Mouse (Mus musculus) heart, embryonic 15.5 days (tissue): ENCODE data around the gene Rbl1. TPM values are rescaled to one million over a fixed set of nuclear protein-coding genes. Genes with fewer than 3 reads are reported as not detected.

Source experiments
- ATAC-seq: fragments of 200-750 bp; cut with Nextera tagmentation; replicated peaks from 2 replicates; pipeline ENCODE4 v1.8.0; 2017; ENCODE audit warnings: low read depth, moderate TSS enrichment; ENCODE audit not compliant: insufficient number of reproducible peaks, insufficient read depth, low FRiP score
- H3K27ac ChIP-seq: fragments of 300-500 bp; sonication (generic); 2 replicates; pipeline ENCODE4 v1.5.1; 2015; ENCODE audit warnings: mild to moderate bottlenecking, inconsistent platforms
- H3K27me3 ChIP-seq: fragments of 300-500 bp; sonication (generic); 2 replicates; pipeline ENCODE4 v1.6.1; 2015; ENCODE audit warnings: inconsistent platforms
- H3K36me3 ChIP-seq: fragments of 300-500 bp; sonication (generic); 2 replicates; pipeline ENCODE4 v1.6.1; 2015; ENCODE audit warnings: mild to moderate bottlenecking, inconsistent platforms
- H3K4me1 ChIP-seq: fragments of 300-500 bp; sonication (generic); replicated peaks from 2 replicates; pipeline ENCODE4 v1.6.1; 2015; ENCODE audit warnings: inconsistent platforms
- H3K4me2 ChIP-seq: fragments of 300-500 bp; sonication (generic); 2 replicates; pipeline ENCODE4 v1.6.1; 2015; ENCODE audit warnings: inconsistent platforms, mild to moderate bottlenecking, moderate library complexity
- H3K4me3 ChIP-seq: fragments of 300-500 bp; sonication (generic); 2 replicates; pipeline ENCODE4 v1.5.1; 2015; ENCODE audit warnings: mild to moderate bottlenecking, inconsistent platforms
- H3K9ac ChIP-seq: fragments of 300-500 bp; sonication (generic); 2 replicates; pipeline ENCODE4 v1.6.1; 2015; ENCODE audit warnings: mild to moderate bottlenecking, inconsistent platforms
- H3K9me3 ChIP-seq: fragments of 300-500 bp; sonication (generic); replicated peaks from 2 replicates; pipeline ENCODE4 v1.6.1; 2016; ENCODE audit warnings: inconsistent platforms
- WGBS: fragments of 180-500 bp; shearing (Covaris S2); methylation state at CpG from one replicate; pipeline ENCODE4 v1.1.7; 2015; ENCODE audit warnings: mixed read lengths; 5-methylcytosine and 5-hydroxymethylcytosine counted together
- polyA plus RNA-seq: library from polyadenylated mRNA; unstranded; fragments of >200 nt; fragmentation: Nextera tagmentation; extraction: Ambion mirVana; gene quantifications from 2 replicates; pipeline ENCODE4 v1.2.1, GENCODE M21; 2015

Rbl1 gene
- polyA plus RNA-seq, 1 experiment from 2014 or later: 14.9 TPM

DNA sequence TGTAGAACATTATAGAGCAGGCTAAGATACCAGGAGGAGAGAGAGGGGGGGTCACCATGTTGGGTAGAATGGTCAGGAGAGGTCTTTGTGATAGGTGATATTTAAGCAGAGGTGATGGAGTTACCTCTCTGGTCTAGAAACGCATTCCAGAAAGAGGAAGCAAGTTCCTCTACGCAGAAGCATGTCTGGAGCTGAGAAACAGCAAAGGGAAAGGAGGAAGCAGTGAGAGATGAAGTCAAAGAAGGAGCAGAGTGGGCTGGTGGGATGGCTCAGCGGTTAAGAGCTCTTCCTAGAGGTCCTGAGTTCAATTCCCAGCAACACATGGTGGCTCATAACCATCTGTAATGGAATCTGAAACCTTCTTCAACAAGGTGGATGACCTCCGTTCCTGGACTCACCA, 62.4 kb downstream of the Rbl1 start:
- peaks cover 5% of the 10 kb centered on the region; the same call in 1 of the 2 replicates for H3K36me3 ChIP-seq
- ATAC-seq: no peak
- no peak overlapping the region for H3K9ac ChIP-seq
- H3K27me3 ChIP-seq: no peaks in the 10 kb centered on the region
- H3K4me3 ChIP-seq: no peak overlapping the region
- no peak overlapping the region for H3K4me2 ChIP-seq
- no peaks in the 10 kb centered on the region for H3K4me1 ChIP-seq
- no peak overlapping the region for H3K27ac ChIP-seq
- WGBS: 75% methylated on average over 4 of the region's 4 CpGs
- 0 out of 2 replicates have a peak, but pooled peaks cover 7% of the 10 kb centered on the region for H3K9me3 ChIP-seq

GRCm38 (mm10) chr2:157139251-157139802, 65.0 kb downstream of the Rbl1 start:
- Histone ChIP-seq H3K4me3 (no peak overlapping the region), H3K9ac (no peak overlapping the region), H3K4me2 (no peak overlapping the region), H3K27me3 (no peaks in the 10 kb centered on the region), H3K27ac (no peak overlapping the region), H3K36me3 (no peaks in the 10 kb centered on the region), H3K4me1 (peaks cover 4% of the 10 kb centered on the region; the same call in 1 of the 2 replicates), H3K9me3 (0 out of 2 replicates have a peak, but pooled peaks cover 7% of the 10 kb centered on the region)
- no peak for ATAC-seq
- 70% methylated on average over 5 of the region's 5 CpGs for WGBS

DNA sequence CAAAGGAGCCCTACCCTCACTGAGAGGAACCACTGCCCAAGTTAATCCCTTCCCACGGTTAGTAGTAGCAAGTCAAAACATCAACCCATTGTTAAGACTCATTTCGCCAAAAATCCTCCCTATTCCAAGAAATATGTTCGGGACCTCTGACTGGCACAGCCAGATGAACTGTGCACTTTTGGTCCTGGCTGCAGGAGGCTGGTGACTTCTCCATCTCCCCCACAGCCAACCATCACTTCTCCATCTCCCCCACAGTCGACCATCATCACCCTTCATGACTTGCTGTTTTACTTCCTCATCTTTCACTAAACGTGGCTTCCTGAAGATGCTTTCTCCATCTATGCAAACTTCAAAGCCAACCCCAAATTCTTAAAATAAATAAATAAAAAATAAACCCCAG, 65.5 kb downstream of the Rbl1 start:
- H3K27ac ChIP-seq: no peak overlapping the region
- H3K4me3 ChIP-seq: no peak overlapping the region
- 65% methylated on average over 5 of the region's 5 CpGs for WGBS
- no peak overlapping the region for H3K9ac ChIP-seq
- 0 out of 2 replicates have a peak, but pooled peaks cover 7% of the 10 kb centered on the region for H3K9me3 ChIP-seq
- no peaks in the 10 kb centered on the region for H3K27me3 ChIP-seq
- ATAC-seq: no peak
- H3K36me3 ChIP-seq: no peaks in the 10 kb centered on the region
- H3K4me1 ChIP-seq: peaks cover 9% of the 10 kb centered on the region
- no peak overlapping the region for H3K4me2 ChIP-seq

- no peaks in the 10 kb centered on the region for H3K27me3 ChIP-seq
- 0 out of 2 replicates have a peak, but pooled peaks cover 7% of the 10 kb centered on the region for H3K9me3 ChIP-seq
- WGBS: 83% methylated on average over 9 of the region's 9 CpGs
- H3K36me3 ChIP-seq: no peaks in the 10 kb centered on the region
- no peak overlapping the region for H3K4me3 ChIP-seq
- no peak overlapping the region for H3K27ac ChIP-seq
- H3K4me2 ChIP-seq: no peak overlapping the region
- no peak for ATAC-seq
- peaks cover 14% of the 10 kb centered on the region for H3K4me1 ChIP-seq
- H3K9ac ChIP-seq: no peak overlapping the region
These were observed 66.2 kb downstream of the Rbl1 start for GRCm38 (mm10) chr2:157137959-157138731.

DNA sequence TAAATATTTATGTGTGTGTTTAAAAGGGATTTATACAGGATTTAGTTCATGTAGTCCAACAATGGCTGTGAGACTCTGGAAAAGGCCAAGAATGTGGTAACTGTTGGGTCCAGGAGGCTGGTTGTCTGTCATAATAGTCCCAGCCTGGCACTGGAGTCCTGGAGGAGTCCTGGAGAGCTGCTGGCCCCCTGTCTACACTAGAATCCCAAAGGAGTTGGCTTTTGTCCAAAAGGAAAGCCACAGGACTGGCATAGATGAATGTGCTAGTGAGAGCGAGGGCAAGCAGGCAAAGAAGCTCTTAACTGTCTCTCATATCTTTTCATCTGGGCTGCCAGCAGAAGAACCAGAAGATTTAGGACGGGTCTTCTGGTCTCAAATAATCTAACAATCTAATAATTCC, 67.7 kb downstream of the Rbl1 start:
- Histone ChIP-seq H3K4me3 (no peak overlapping the region), H3K27ac (no peak overlapping the region), H3K27me3 (no peaks in the 10 kb centered on the region), H3K36me3 (no peaks in the 10 kb centered on the region), H3K4me2 (no peak overlapping the region), H3K9ac (no peak overlapping the region), H3K4me1 (peaks cover 14% of the 10 kb centered on the region), H3K9me3 (0 out of 2 replicates have a peak, but pooled peaks cover 7% of the 10 kb centered on the region)
- WGBS: 71% methylated on average over 2 of the region's 2 CpGs
- ATAC-seq: no peak

GRCm38 (mm10) chr2:157136176-157136575, 68.2 kb downstream of the Rbl1 start:
- Histone ChIP-seq H3K36me3 (no peaks in the 10 kb centered on the region), H3K27ac (no peak overlapping the region)
- no peak for ATAC-seq

DNA sequence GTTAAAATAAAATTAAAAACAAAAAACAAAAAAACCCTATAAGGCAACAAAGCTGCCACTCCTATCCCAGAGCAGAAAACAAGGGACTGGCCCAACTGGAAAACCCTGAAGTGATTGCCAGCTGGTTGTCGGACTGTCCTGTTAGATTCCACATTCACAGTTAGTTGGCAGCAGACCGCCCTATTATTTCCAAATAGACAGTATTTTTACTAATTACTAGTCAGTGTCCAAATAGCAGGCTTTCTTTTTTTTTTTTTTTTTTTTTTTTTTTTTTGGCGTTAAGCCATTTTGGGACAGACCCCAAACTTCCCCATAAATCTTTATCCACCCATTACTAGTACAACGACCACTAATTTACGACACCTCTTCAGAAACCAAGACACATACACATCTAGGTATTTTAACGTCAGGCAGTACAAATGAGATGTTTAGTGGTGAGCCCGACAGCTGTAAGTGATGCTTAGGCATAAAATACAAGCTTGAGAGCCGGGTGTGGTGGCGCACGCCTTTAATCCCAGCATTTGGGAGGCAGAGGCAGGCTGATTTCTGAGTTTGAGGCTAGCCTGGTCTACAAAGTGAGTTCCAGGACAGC, 68.7 kb downstream of the Rbl1 start:
- H3K4me3 ChIP-seq: peak overlapping the region; percentile 67
- no peak for ATAC-seq
- WGBS: 87% methylated on average over 10 of the region's 10 CpGs
- peaks cover 14% of the 10 kb centered on the region for H3K4me1 ChIP-seq
- H3K27ac ChIP-seq: peak overlapping the region; percentile 76
- H3K4me2 ChIP-seq: peak overlapping the region; percentile 95
- no peaks in the 10 kb centered on the region for H3K27me3 ChIP-seq
- peak overlapping the region; percentile 72 for H3K9ac ChIP-seq
- H3K36me3 ChIP-seq: no peaks in the 10 kb centered on the region
- 0 out of 2 replicates have a peak, but pooled peaks cover 7% of the 10 kb centered on the region for H3K9me3 ChIP-seq

More at GRCm38 (mm10) chr2:157136176-157136575, 68.2 kb downstream of the Rbl1 start:
- 86% methylated on average over 4 of the region's 4 CpGs for WGBS
- H3K4me3 ChIP-seq: no peak overlapping the region
- 0 out of 2 replicates have a peak, but pooled peaks cover 7% of the 10 kb centered on the region for H3K9me3 ChIP-seq
- H3K4me1 ChIP-seq: peaks cover 14% of the 10 kb centered on the region
- no peak overlapping the region for H3K9ac ChIP-seq
- no peaks in the 10 kb centered on the region for H3K27me3 ChIP-seq
- no peak overlapping the region for H3K4me2 ChIP-seq

DNA sequence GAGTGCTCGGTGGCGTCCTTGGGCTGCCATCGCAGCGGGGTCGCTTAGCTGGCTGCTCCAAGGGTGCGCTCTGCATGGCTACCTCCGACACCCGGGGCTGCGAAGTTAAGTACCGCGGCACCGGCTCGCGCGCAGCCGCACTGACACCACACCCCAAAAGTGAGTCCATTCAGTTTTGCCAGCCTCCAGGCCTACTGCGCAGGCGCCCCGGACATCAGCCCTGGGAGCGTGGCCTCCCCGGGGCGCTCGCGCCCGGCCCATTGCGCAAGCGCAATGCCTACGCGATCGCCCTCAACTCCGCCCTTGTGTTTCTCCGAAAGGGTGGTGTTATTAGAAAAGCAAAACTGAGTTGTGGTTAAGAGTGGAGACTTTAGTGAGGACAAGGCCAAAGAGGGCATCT, 69.3 kb downstream of the Rbl1 start, which contains the start of gene Samhd1:
TSS of gene Samhd1 (minus strand) at position 252 of the 400 bp plus-strand sequence.
- peaks cover 14% of the 10 kb centered on the region for H3K4me1 ChIP-seq
- peak within 1 kb of the TSS; percentile 67 for H3K4me3 ChIP-seq
- WGBS: under 1% methylated on average over 32 of the region's 32 CpGs
- no peaks in the 10 kb centered on the region for H3K27me3 ChIP-seq
- no peaks in the 10 kb centered on the region for H3K36me3 ChIP-seq
- H3K9ac ChIP-seq: peak within 1 kb of the TSS; percentile 72
- H3K9me3 ChIP-seq: 0 out of 2 replicates have a peak, but pooled peaks cover 4% of the 10 kb centered on the region
- peak; percentile 91 for ATAC-seq
- H3K27ac ChIP-seq: peak within 1 kb of the TSS; percentile 76
- peak within 1 kb of the TSS; percentile 95 for H3K4me2 ChIP-seq

- H3K27me3 ChIP-seq: no peaks in the 10 kb centered on the region
- H3K4me2 ChIP-seq: peak overlapping the region; percentile 95
- peak overlapping the region; percentile 67 for H3K4me3 ChIP-seq
- peak overlapping the region; percentile 72 for H3K9ac ChIP-seq
- peak; percentile 61 for ATAC-seq
- peaks cover 14% of the 10 kb centered on the region for H3K4me1 ChIP-seq
- under 1% methylated on average over 25 of the region's 25 CpGs for WGBS
- H3K27ac ChIP-seq: peak overlapping the region; percentile 76
- H3K36me3 ChIP-seq: no peaks in the 10 kb centered on the region
- H3K9me3 ChIP-seq: no peaks in the 10 kb centered on the region
These were observed 69.8 kb downstream of the Rbl1 start for GRCm38 (mm10) chr2:157134479-157134931.

DNA sequence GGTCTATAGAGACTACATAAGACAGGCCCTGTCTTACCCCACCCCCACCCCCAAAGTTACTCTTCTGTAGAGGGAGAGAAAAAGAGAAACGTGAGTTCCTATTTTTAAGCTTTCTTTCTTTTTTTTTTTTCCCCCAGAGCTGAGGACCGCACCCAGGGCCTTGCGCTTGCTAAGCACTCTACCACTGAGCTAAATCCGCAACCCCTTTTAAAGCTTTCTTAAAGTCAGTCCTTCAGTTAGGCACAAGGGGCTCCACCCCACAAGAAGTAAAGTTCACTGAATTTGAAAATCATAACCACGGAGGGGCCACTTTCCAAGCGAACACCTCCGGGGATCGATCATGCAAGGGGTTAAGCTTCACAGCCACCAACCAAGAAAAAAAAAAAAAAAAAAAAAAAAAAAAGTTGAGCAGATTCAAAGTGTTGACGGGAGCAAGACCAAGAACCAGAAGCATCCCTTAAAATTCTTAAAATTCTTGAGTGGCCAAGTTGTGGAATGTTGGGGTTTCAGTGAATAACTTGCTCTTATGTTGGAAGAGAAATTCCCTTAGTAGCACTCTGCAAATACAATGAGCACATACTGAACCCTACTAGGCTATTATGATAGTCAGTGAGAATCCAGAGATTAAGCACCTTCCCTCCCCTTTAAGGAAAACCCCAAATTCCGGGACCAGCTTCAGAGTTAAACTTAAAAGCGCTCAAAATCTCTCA, 70.4 kb downstream of the Rbl1 start:
- WGBS: 17% methylated on average over 11 of the region's 11 CpGs
- Histone ChIP-seq H3K4me2 (peak overlapping the region; percentile 95), H3K4me3 (peak overlapping the region; percentile 67), H3K27me3 (no peaks in the 10 kb centered on the region), H3K9ac (peak overlapping the region; percentile 72), H3K4me1 (peaks cover 14% of the 10 kb centered on the region), H3K36me3 (no peaks in the 10 kb centered on the region), H3K9me3 (no peaks in the 10 kb centered on the region), H3K27ac (peak overlapping the region; percentile 76)
- no peak for ATAC-seq
